Mouse (Mus musculus) lung, adult 2 months (tissue): ENCODE results near the gene Slc6a16. TPM values are rescaled to one million over a fixed set of nuclear protein-coding genes. Genes with fewer than 3 reads are reported as not detected.

ENCODE experiments used
- DNase-seq: peaks from one replicate; pipeline ENCODE4 v3.0.0; 2022
- H3K4me1 ChIP-seq: fragments of 200-500 bp; 2 replicates; pipeline ENCODE4 v1.6.1; 2011; ENCODE audit warnings: low read length; ENCODE audit not compliant: control insufficient read depth, insufficient read depth
- H3K4me3 ChIP-seq: fragments of 200-500 bp; replicated peaks from 2 replicates; pipeline ENCODE3; 2011; ENCODE audit warnings: low read depth, mild to moderate bottlenecking, control low read depth, low read length; ENCODE audit errors: extremely low read depth
- CTCF ChIP-seq: fragments of 200-500 bp; IDR thresholded peaks from 2 replicates; pipeline ENCODE4 v1.5.1; 2011; ENCODE audit warnings: mild to moderate bottlenecking, low read length, control low read depth; ENCODE audit not compliant: insufficient read depth
- POLR2A ChIP-seq: fragments of 200-500 bp; IDR thresholded peaks from 2 replicates; pipeline ENCODE4 v1.6.1; 2011; ENCODE audit warnings: low read depth, mild to moderate bottlenecking, control low read depth, low read length, borderline replicate concordance; ENCODE audit errors: extremely low read depth
- WGBS: fragments of 180-500 bp; shearing (Covaris S2); methylation state at CpG from one replicate; pipeline ENCODE4 v1.1.7; 2018; 5-methylcytosine and 5-hydroxymethylcytosine counted together
- polyA plus RNA-seq: library from polyadenylated mRNA; depleted of rRNA; stranded (reverse); fragments of >200 nt; gene quantifications from 2 replicates; pipeline ENCODE4 v1.2.3, GENCODE M21; 2012

Gene Slc6a16
- polyA plus RNA-seq, 1 experiment, result 0.12 TPM

GRCm38 (mm10) chr7:45300270-45300669 is 59.4 kb downstream of the Slc6a16 start:
- TF ChIP-seq CTCF, result peak; percentile 81
- no peak for TF ChIP-seq POLR2A
- peak; percentile 59 for DNase-seq
- Histone ChIP-seq H3K4me1 (no peaks in the 10 kb centered on the region), H3K4me3 (no peak overlapping the region)
- 16% methylated on average over 6 of the region's 6 CpGs for WGBS

- no peak for DNase-seq
- Histone ChIP-seq H3K4me1 (no peaks in the 10 kb centered on the region), H3K4me3 (no peak overlapping the region)
- 56% methylated on average over 8 of the region's 8 CpGs for WGBS
- TF ChIP-seq CTCF (no peak), POLR2A (no peak)
Observed at GRCm38 (mm10) chr7:45302626-45303025, 61.7 kb downstream of the Slc6a16 start.

GRCm38 (mm10) chr7:45304869-45305268 is 64.0 kb downstream of the Slc6a16 start:
- no peak for DNase-seq
- TF ChIP-seq POLR2A (no peak), CTCF (no peak)
- H3K4me3 ChIP-seq, result no peak overlapping the region
- no peaks in the 10 kb centered on the region for H3K4me1 ChIP-seq
- 35% methylated on average over 12 of the region's 13 CpGs for WGBS

- Histone ChIP-seq H3K4me3 (no peak overlapping the region), H3K4me1 (no peaks in the 10 kb centered on the region)
- TF ChIP-seq CTCF (peak; percentile 77), POLR2A (no peak)
- DNase-seq, result peak; percentile 68
- WGBS, result 23% methylated on average over 17 of the region's 17 CpGs
Observed at GRCm38 (mm10) chr7:45305275-45305674, 64.4 kb downstream of the Slc6a16 start.

GRCm38 (mm10) chr7:45308551-45309240 is 67.8 kb downstream of the Slc6a16 start:
- no peaks in the 10 kb centered on the region for H3K4me1 ChIP-seq
- no peak for TF ChIP-seq POLR2A
- no peak for TF ChIP-seq CTCF
- no peak overlapping the region for H3K4me3 ChIP-seq
- WGBS, result 64% methylated on average over 15 of the region's 15 CpGs
- DNase-seq, result no peak

GRCm38 (mm10) chr7:45309455-45309854 is 68.6 kb downstream of the Slc6a16 start:
- 15% methylated on average over 9 of the region's 9 CpGs for WGBS
- Histone ChIP-seq H3K4me1 (no peaks in the 10 kb centered on the region), H3K4me3 (no peak overlapping the region)
- TF ChIP-seq POLR2A (no peak), CTCF (peak; percentile 68)
- peak; percentile 34 for DNase-seq

GRCm38 (mm10) chr7:45312023-45312422 is 71.1 kb downstream of the Slc6a16 start:
- Histone ChIP-seq H3K4me3 (no peak overlapping the region), H3K4me1 (no peaks in the 10 kb centered on the region)
- TF ChIP-seq POLR2A (no peak), CTCF (no peak)
- WGBS, result 58% methylated on average over 8 of the region's 8 CpGs
- no peak for DNase-seq

- no peak for DNase-seq
- Histone ChIP-seq H3K4me1 (no peaks in the 10 kb centered on the region), H3K4me3 (no peak overlapping the region)
- WGBS, result 28% methylated on average over 10 of the region's 10 CpGs
- TF ChIP-seq CTCF (no peak), POLR2A (no peak)
Observed at GRCm38 (mm10) chr7:45312686-45313453, 72.0 kb downstream of the Slc6a16 start.

- 39% methylated on average over 9 of the region's 9 CpGs for WGBS
- H3K4me3 ChIP-seq, result no peak overlapping the region
- no peak for DNase-seq
- TF ChIP-seq POLR2A (no peak), CTCF (no peak)
- H3K4me1 ChIP-seq, result no peaks in the 10 kb centered on the region
Observed at GRCm38 (mm10) chr7:45313495-45313894, 72.6 kb downstream of the Slc6a16 start.
